Mouse (Mus musculus) heart, embryonic 15.5 days (tissue): ENCODE data around the gene Smc3. TPM values are rescaled to one million over a fixed set of nuclear protein-coding genes. Genes with fewer than 3 reads are reported as not detected.
"Not testable (repeated sequence)": the region's sequence is repeated elsewhere in the genome, so short reads cannot be mapped to it uniquely, and the experiment has no call there.

Source experiments
- ATAC-seq: fragments of 200-750 bp; cut with Nextera tagmentation; replicated peaks from 2 replicates; pipeline ENCODE4 v1.8.0; 2017; ENCODE audit warnings: low read depth, moderate TSS enrichment; ENCODE audit not compliant: insufficient number of reproducible peaks, insufficient read depth, low FRiP score
- H3K27ac ChIP-seq: fragments of 300-500 bp; sonication (generic); 2 replicates; pipeline ENCODE4 v1.5.1; 2015; ENCODE audit warnings: mild to moderate bottlenecking, inconsistent platforms
- H3K27me3 ChIP-seq: fragments of 300-500 bp; sonication (generic); 2 replicates; pipeline ENCODE4 v1.6.1; 2015; ENCODE audit warnings: inconsistent platforms
- H3K36me3 ChIP-seq: fragments of 300-500 bp; sonication (generic); 2 replicates; pipeline ENCODE4 v1.6.1; 2015; ENCODE audit warnings: mild to moderate bottlenecking, inconsistent platforms
- H3K4me1 ChIP-seq: fragments of 300-500 bp; sonication (generic); replicated peaks from 2 replicates; pipeline ENCODE4 v1.6.1; 2015; ENCODE audit warnings: inconsistent platforms
- H3K4me2 ChIP-seq: fragments of 300-500 bp; sonication (generic); 2 replicates; pipeline ENCODE4 v1.6.1; 2015; ENCODE audit warnings: inconsistent platforms, mild to moderate bottlenecking, moderate library complexity
- H3K4me3 ChIP-seq: fragments of 300-500 bp; sonication (generic); 2 replicates; pipeline ENCODE4 v1.5.1; 2015; ENCODE audit warnings: mild to moderate bottlenecking, inconsistent platforms
- H3K9ac ChIP-seq: fragments of 300-500 bp; sonication (generic); 2 replicates; pipeline ENCODE4 v1.6.1; 2015; ENCODE audit warnings: mild to moderate bottlenecking, inconsistent platforms
- H3K9me3 ChIP-seq: fragments of 300-500 bp; sonication (generic); replicated peaks from 2 replicates; pipeline ENCODE4 v1.6.1; 2016; ENCODE audit warnings: inconsistent platforms
- WGBS: fragments of 180-500 bp; shearing (Covaris S2); methylation state at CpG from one replicate; pipeline ENCODE4 v1.1.7; 2015; ENCODE audit warnings: mixed read lengths; 5-methylcytosine and 5-hydroxymethylcytosine counted together
- polyA plus RNA-seq: library from polyadenylated mRNA; unstranded; fragments of >200 nt; fragmentation: Nextera tagmentation; extraction: Ambion mirVana; gene quantifications from 2 replicates; pipeline ENCODE4 v1.2.1, GENCODE M21; 2015

Gene Smc3
- polyA plus RNA-seq, 1 experiment from 2014 or later = 37.9 TPM

DNA sequence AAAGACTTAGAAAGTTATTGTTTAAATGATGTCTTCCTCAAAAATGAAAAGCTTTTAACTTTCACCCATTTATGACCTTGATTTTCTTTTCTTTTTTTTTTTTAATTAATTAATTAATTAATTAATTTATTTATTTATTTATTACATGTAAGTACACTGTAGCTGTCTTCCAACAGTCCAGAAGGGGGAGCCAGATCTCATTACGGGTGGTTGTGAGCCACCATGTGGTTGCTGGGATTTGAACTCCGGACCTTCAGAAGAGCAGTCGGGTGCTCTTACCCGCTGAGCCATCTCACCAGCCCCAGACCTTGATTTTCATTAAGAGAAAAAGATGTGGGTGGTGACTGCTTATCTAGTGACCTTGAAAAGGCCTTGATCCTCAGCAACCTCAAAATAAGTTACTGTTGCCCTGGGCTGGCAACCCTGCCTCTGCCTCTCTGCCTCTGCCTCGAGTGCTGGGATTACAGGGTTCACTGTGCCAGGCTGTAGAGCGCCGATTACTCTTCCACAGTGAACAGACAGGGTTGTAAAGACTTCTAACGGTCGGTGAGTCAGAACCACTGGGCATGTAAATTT is 43.9 kb downstream of the Smc3 start:
- no peaks in the 10 kb centered on the region for H3K9me3 ChIP-seq
- H3K4me2 ChIP-seq = no peak overlapping the region
- 86% methylated on average over 9 of the region's 9 CpGs for WGBS
- no peak overlapping the region for H3K27ac ChIP-seq
- ATAC-seq = no peak
- H3K27me3 ChIP-seq = no peaks in the 10 kb centered on the region
- H3K9ac ChIP-seq = no peak overlapping the region
- peaks cover 66% of the 10 kb centered on the region for H3K36me3 ChIP-seq
- no peak overlapping the region for H3K4me3 ChIP-seq
- peaks cover 13% of the 10 kb centered on the region for H3K4me1 ChIP-seq

DNA sequence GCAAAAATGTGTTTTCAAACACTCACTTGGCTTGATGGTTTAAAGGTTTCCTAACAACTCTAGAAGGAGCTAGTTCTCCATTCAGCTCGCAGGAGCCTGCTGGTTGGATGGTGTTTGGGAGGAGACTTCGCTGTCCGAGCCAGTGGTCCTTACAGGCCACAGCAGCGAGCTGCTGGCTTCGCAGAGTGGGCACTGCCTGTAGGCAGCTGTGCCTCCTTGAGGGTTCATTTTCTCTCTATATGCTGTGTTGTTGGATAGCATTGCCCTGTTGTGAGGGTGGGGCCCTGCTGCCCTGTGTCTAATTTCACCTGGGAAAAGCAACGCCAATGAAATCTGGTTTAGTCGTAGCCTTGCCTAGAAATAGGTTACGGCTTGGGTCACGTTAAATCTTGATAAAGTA is 47.1 kb downstream of the Smc3 start:
- no peaks in the 10 kb centered on the region for H3K27me3 ChIP-seq
- 79% methylated on average over 9 of the region's 9 CpGs for WGBS
- H3K27ac ChIP-seq = no peak overlapping the region
- no peaks in the 10 kb centered on the region for H3K9me3 ChIP-seq
- no peak for ATAC-seq
- H3K4me3 ChIP-seq = no peak overlapping the region
- H3K9ac ChIP-seq = no peak overlapping the region
- no peak overlapping the region for H3K4me2 ChIP-seq
- H3K36me3 ChIP-seq = peaks cover 37% of the 10 kb centered on the region
- peaks cover 32% of the 10 kb centered on the region for H3K4me1 ChIP-seq

DNA sequence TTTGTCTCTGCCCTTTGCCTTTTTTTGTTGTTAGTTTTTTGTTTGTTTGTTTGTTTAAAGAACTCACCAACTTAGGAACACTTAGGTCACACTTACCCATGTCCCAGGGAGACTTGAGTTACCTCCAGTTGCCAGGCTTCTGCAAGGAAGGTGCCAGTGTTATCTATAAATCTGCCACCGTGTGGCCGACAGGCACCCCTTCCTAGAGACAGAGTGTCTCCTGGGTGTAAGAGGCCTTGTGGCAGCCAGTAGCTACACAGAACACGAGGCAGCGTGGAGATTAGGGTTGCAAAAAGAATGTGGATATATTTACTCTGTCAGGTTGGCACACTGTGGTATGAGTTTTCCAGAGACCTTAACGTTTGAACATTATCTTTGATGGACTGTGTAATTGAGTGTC is 47.9 kb downstream of the Smc3 start:
- Histone ChIP-seq H3K4me1 (peaks cover 38% of the 10 kb centered on the region), H3K4me3 (no peak overlapping the region), H3K27me3 (no peaks in the 10 kb centered on the region), H3K9ac (no peak overlapping the region), H3K36me3 (peaks cover 33% of the 10 kb centered on the region), H3K27ac (peak overlapping the region; percentile 56), H3K9me3 (no peaks in the 10 kb centered on the region), H3K4me2 (no peak overlapping the region)
- ATAC-seq = no peak
- WGBS = 26% methylated on average over 5 of the region's 5 CpGs

DNA sequence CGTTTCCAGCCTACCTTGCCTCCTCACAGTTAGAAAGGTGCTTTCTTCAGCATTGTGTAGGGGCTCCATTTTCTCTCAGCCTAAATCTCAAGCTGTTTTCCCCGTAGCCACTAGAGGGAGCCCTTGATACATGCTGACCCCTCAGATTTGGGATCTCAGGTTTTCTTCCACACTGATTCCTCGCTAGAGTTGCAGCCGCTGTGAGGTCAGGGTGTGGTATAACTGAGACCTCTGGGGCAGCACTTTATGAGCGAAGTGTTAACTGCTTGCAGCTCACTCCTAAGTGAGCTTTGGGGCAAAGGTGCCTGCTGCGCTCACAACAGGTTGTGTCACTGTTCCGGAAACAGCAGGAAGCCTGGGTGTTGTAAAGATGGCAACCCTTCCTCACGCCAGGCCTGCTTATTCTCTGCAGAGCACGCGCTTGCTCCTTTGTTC is 48.6 kb downstream of the Smc3 start:
- no peaks in the 10 kb centered on the region for H3K27me3 ChIP-seq
- no peak overlapping the region for H3K9ac ChIP-seq
- H3K36me3 ChIP-seq = peaks cover 27% of the 10 kb centered on the region
- H3K4me1 ChIP-seq = peaks cover 45% of the 10 kb centered on the region
- H3K27ac ChIP-seq = peak overlapping the region; percentile 24
- peak overlapping the region; percentile 5; the same call in 1 of the 2 replicates for H3K4me2 ChIP-seq
- H3K9me3 ChIP-seq = no peaks in the 10 kb centered on the region
- WGBS = 37% methylated on average over 10 of the region's 10 CpGs
- peak; percentile 73 for ATAC-seq
- H3K4me3 ChIP-seq = no peak overlapping the region

DNA sequence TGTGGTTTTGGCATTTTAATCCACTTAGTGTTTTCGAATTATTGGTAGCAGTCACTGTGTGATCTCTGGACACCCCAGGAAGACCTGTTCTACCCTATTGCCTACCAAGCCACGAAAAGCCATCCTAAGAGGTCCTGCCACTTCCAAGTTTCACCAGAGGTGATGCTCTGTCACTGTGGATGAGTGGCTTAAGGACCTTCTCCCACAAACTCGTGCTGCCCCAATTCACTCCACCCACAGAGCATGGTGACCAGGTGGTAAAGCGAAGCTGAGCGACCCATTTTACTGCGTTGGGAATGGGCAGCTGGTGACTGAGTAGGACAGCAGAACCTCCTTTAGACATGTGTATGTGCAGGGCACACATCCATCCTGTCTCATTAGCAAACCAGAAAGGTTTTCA is 49.2 kb downstream of the Smc3 start:
- H3K4me2 ChIP-seq = no peak overlapping the region
- peak overlapping the region; percentile 24; the same call in 1 of the 2 replicates for H3K27ac ChIP-seq
- H3K4me1 ChIP-seq = peaks cover 50% of the 10 kb centered on the region
- peaks cover 24% of the 10 kb centered on the region for H3K36me3 ChIP-seq
- no peak overlapping the region for H3K9ac ChIP-seq
- H3K27me3 ChIP-seq = no peaks in the 10 kb centered on the region
- ATAC-seq = no peak
- H3K9me3 ChIP-seq = no peaks in the 10 kb centered on the region
- WGBS = 68% methylated on average over 6 of the region's 6 CpGs
- no peak overlapping the region for H3K4me3 ChIP-seq

DNA sequence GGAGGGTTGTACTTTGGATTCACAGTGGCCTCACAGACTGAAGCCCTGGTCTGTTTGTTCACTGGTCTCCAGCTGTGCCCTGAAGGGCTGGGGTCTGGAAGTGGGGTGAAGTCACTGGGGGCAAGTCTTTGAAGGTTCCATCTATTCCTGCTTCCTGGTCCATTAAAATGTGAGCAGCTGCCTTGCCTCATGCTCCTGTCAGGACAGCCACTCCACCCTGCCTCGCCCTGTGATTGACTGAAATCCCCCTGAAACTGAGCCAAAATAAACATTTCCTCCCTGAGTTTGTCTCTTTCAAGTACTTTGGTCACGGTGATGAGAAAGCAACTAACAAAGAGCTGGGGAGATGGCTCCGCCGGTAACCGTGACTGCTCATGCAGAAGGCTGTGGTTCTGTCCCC is 49.6 kb downstream of the Smc3 start:
- H3K4me1 ChIP-seq = peaks cover 54% of the 10 kb centered on the region
- H3K27ac ChIP-seq = no peak overlapping the region
- WGBS = 51% methylated on average over 5 of the region's 5 CpGs

DNA sequence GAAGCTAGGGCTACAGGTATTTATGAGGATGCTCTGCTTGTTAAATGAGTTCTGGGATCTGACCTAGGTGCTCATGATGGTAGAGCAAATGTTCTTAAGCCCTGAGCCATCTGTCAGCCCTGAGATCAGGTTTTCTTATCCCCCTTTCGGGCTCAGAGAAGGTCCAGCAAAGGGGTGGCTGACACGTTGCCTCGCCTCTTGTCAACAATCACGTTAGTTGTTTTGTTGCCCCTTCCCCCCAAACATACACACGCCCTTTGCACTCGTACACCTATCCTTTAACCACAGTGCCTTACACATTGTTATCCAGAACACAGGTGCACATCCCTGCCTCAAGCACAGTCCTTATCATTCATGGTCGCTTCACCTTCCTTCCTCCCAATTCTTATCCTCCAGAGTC is 50.7 kb downstream of the Smc3 start:
- Histone ChIP-seq H3K4me3 (no peak overlapping the region), H3K9me3 (no peaks in the 10 kb centered on the region), H3K27ac (no peak overlapping the region), H3K36me3 (peaks cover 11% of the 10 kb centered on the region), H3K4me1 (peaks cover 60% of the 10 kb centered on the region), H3K9ac (no peak overlapping the region), H3K27me3 (no peaks in the 10 kb centered on the region), H3K4me2 (no peak overlapping the region)
- 78% methylated on average over 7 of the region's 7 CpGs for WGBS
- ATAC-seq = no peak

More for the DNA sequence above, 49.6 kb downstream of the Smc3 start:
- H3K36me3 ChIP-seq = peaks cover 21% of the 10 kb centered on the region
- H3K4me3 ChIP-seq = no peak overlapping the region
- H3K4me2 ChIP-seq = no peak overlapping the region
- no peaks in the 10 kb centered on the region for H3K27me3 ChIP-seq
- H3K9me3 ChIP-seq = no peaks in the 10 kb centered on the region
- H3K9ac ChIP-seq = no peak overlapping the region
- no peak for ATAC-seq

DNA sequence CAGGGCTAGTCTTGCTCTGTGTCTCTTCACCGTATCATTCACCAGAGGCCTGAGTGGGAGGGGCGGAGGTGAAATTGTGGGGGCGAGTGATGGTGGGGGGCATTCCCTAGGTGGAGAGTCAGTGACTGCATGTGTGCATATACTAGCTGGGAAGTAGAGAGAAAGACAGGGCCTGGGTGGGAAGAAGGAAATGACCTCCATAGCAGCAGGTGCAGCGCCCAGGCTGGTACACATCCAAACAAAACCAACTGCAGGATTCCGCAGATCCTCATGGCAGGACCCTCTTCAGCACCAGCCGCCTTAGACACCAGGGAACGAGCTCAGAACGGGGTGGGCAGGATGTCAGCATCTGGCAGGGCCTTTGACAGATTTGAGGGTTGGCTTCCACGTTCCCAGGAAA is 52.1 kb downstream of the Smc3 start:
- 68% methylated on average over 9 of the region's 9 CpGs for WGBS
- ATAC-seq = no peak
- Histone ChIP-seq H3K36me3 (no peaks in the 10 kb centered on the region), H3K9ac (no peak overlapping the region), H3K27ac (0 out of 2 replicates have a peak overlapping the region, but pooled peaks have one; percentile 94), H3K4me2 (no peak overlapping the region), H3K4me3 (no peak overlapping the region), H3K9me3 (no peaks in the 10 kb centered on the region), H3K27me3 (no peaks in the 10 kb centered on the region), H3K4me1 (peaks cover 59% of the 10 kb centered on the region)

DNA sequence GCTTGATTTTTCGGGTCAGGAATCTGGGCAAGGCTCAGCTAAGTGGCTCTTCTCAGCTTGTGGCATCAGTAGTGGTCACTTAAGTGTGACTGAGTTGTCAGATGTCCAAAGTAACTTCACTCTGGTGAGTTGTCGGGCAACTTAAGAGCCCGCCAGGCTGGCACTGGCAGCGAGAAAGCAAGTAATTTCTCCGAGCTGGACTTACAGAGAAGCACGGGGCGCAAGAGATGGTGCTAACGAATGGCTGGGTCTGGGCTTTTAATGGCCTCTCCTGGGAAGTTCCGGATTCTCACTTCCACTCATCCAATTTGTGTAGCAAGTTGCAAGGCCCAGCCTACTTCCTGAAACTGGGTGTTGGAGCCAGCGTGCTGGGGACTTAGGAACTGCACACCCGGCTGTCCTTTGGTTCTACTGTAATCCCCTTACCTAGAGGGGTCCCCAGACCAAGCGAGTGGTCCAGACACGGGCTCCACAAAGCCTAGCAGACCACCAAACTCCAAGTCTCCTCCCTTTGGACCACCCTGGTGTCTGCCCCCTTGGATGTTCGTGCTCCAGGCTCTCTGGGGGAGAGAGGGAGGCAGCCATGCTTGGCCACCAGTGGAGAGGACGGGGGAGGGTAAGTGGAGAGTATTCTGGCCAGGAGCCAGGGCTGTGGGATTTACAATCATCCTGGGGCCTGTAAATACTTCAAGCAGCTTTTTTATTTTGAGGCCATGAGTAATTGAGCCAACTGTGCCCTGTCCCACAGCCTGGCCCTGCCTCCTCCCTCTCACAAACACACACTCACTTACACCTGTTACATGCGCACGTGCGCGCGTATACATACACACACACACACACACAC is 53.6 kb downstream of the Smc3 start:
- Histone ChIP-seq H3K4me3 (peak overlapping the region; percentile 19; the same call in 1 of the 2 replicates), H3K4me2 (peak overlapping the region; percentile 54), H3K9ac (peak overlapping the region; percentile 36), H3K27ac (peak overlapping the region; percentile 94), H3K9me3 (no peaks in the 10 kb centered on the region), H3K4me1 (peaks cover 62% of the 10 kb centered on the region), H3K27me3 (no peaks in the 10 kb centered on the region), H3K36me3 (no peaks in the 10 kb centered on the region)
- ATAC-seq = peak; percentile 72
- 40% methylated on average over 20 of the region's 20 CpGs for WGBS

DNA sequence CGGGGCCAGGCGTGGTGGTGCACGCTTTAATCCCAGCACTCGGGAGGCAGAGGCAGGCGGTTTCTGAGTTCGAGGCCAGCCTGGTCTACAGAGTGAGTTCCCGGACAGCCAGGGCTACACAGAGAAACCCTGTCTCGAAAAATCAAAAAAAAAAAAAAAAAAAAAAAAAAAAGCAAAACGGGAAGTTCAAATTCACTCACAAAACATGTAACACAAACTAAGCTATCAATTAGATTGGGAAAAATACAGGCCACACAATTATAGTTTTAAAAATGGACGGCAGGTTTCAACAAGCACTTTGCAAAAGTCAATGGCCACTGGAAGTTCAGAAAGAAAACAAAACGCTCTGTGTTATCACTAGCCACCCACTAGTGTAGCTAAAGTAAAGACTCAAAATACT is 56.2 kb downstream of the Smc3 start:
- peaks cover 59% of the 10 kb centered on the region for H3K4me1 ChIP-seq
- H3K27ac ChIP-seq, H3K9me3 ChIP-seq, H3K4me2 ChIP-seq, H3K4me3 ChIP-seq, H3K9ac ChIP-seq, H3K27me3 ChIP-seq, H3K36me3 ChIP-seq, ATAC-seq: not testable (repeated sequence)
- WGBS = 83% methylated on average over 11 of the region's 11 CpGs

DNA sequence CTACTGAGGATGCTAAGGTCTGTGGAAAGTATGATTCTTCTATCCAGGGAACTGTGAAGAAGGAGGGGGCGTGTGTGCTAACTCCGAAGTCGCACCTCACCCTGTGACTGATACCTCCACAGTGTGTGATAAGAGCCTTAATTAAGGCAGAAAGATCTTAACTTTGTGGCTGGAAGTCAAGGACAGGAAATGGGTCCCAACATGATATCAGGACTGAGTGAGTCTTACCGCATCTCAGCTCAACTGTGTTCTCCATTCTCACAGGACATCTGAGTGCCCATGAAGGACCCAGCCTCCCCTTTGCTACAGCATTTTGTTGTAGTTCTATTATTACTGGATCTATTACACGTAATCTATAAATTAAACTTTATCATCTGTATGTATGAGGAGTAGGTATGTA is 57.2 kb downstream of the Smc3 start:
- 53% methylated on average over 5 of the region's 5 CpGs for WGBS
- no peak overlapping the region for H3K4me2 ChIP-seq

More for the DNA sequence above, 57.2 kb downstream of the Smc3 start:
- H3K4me1 ChIP-seq = peaks cover 65% of the 10 kb centered on the region
- no peak overlapping the region for H3K9ac ChIP-seq
- H3K27me3 ChIP-seq = no peaks in the 10 kb centered on the region
- H3K36me3 ChIP-seq = no peaks in the 10 kb centered on the region
- H3K9me3 ChIP-seq = no peaks in the 10 kb centered on the region
- no peak overlapping the region for H3K4me3 ChIP-seq
- H3K27ac ChIP-seq = no peak overlapping the region
- ATAC-seq = no peak
